Mouse (Mus musculus) bone marrow macrophage, adult 2 months (primary cell): ENCODE results near the gene Rps3.

Experiments
- CTCF ChIP-seq: IDR thresholded peaks from 2 replicates; pipeline ENCODE4 v1.5.1; 2012; ENCODE audit warnings: low read depth, mild to moderate bottlenecking, low read length, moderate library complexity
- POLR2A ChIP-seq: IDR thresholded peaks from 2 replicates; pipeline ENCODE4 v1.6.1; 2012; ENCODE audit warnings: mild to moderate bottlenecking, low read depth, low read length, borderline replicate concordance

DNA sequence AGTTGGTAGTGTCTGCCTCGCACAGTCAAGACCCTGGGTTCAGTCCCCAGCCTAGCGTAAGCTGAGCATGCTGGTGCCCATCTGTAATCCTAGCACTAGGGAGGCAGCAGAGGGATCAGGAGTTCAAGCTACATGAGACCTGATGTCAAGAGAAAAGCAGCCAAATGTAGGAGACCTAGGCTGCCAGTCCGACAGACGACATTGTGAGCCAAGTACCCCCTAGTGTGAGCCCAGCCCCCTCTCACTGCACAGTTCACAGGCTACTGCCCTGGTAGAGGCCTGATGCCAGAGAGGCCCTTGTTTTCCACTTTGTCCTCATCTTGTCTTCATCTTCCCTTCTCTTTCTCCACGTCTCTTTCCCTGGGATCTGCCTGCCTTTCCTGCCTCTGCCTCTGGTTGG lies 36.2 kb downstream of the Rps3 start:
- no peak for TF ChIP-seq POLR2A
- no peak for TF ChIP-seq CTCF
